Mouse (Mus musculus) testis, adult 2 months (tissue): Measurements from ENCODE around the gene Mpz.

Source experiments
- CTCF ChIP-seq: fragments of 200-500 bp; IDR thresholded peaks from 2 replicates; pipeline ENCODE4 v1.5.1; 2012; ENCODE audit warnings: low read depth, mild to moderate bottlenecking, inconsistent platforms, low read length, moderate library complexity; ENCODE audit not compliant: control insufficient read depth, insufficient read depth, insufficient replicate concordance
- POLR2A ChIP-seq: fragments of 200-500 bp; IDR thresholded peaks from 2 replicates; pipeline ENCODE4 v1.6.1; 2012; ENCODE audit warnings: low read depth, mild to moderate bottlenecking, inconsistent platforms, low read length, moderate library complexity; ENCODE audit not compliant: control insufficient read depth

- TF ChIP-seq POLR2A (no peak), CTCF (no peak)
These were observed 20.6 kb downstream of the Mpz start for GRCm38 (mm10) chr1:171171138-171171537.
